Mouse (Mus musculus) myocyte (in vitro differentiated cells): ENCODE measurements at regions not wholly inside any gene's neighbourhood (a gene's known extent, or its start where the extent isn't known, plus 50 kb on each side); places are given as distances from the start of the nearest gene placed in this dataset.

Experiments
- CEBPB ChIP-seq: IDR thresholded peaks from 2 replicates; pipeline ENCODE4 v1.6.1; 2011; ENCODE audit warnings: mild to moderate bottlenecking, moderate library complexity; ENCODE audit not compliant: poor library complexity, insufficient read depth, severe bottlenecking
- E2F4 ChIP-seq: IDR thresholded peaks from one replicate; pipeline ENCODE4 v1.6.1; 2011; ENCODE audit warnings: mild to moderate bottlenecking, control low read depth, moderate library complexity; ENCODE audit not compliant: insufficient read depth
- MAX ChIP-seq: IDR thresholded peaks from one replicate; pipeline ENCODE4 v1.6.1; 2011; ENCODE audit warnings: low read depth, mild to moderate bottlenecking, control low read depth
- MYOD1 ChIP-seq, 3 experiments: IDR thresholded peaks; one replicate each; pipeline ENCODE4 v1.6.1; 2011; ENCODE audit warnings: control low read depth in 2 of 3, low read depth in 2 of 3, mild to moderate bottlenecking in 2 of 3, moderate library complexity in 1 of 3; ENCODE audit not compliant: insufficient read length in 2 of 3, control insufficient read depth in 1 of 3
- MYOG ChIP-seq, 3 experiments: IDR thresholded peaks; one replicate each; pipeline ENCODE4 v1.6.1; 2011; ENCODE audit warnings: control low read depth in 2 of 3, low read depth in 2 of 3, mild to moderate bottlenecking in 2 of 3; ENCODE audit not compliant: insufficient read length in 2 of 3, control insufficient read depth in 1 of 3, insufficient read depth in 1 of 3
- POLR2A ChIP-seq: IDR thresholded peaks from one replicate; pipeline ENCODE4 v1.6.1; 2011; ENCODE audit warnings: low read depth, mild to moderate bottlenecking, control low read depth, moderate library complexity; ENCODE audit not compliant: insufficient read length
- POLR2AphosphoS2 ChIP-seq: IDR thresholded peaks from one replicate; pipeline ENCODE4 v1.6.1; 2011; ENCODE audit warnings: low read depth, control low read depth; ENCODE audit not compliant: insufficient read length
- REST ChIP-seq: IDR thresholded peaks from one replicate; pipeline ENCODE4 v1.6.1; 2011; ENCODE audit warnings: mild to moderate bottlenecking, control low read depth, moderate library complexity; ENCODE audit not compliant: insufficient read depth, insufficient read length
- SRF ChIP-seq: IDR thresholded peaks from one replicate; pipeline ENCODE4 v1.6.1; 2011; ENCODE audit warnings: low read depth; ENCODE audit not compliant: control insufficient read depth, insufficient read length
- TCF12 ChIP-seq: IDR thresholded peaks from one replicate; pipeline ENCODE4 v1.6.1; 2011; ENCODE audit warnings: mild to moderate bottlenecking, control low read depth; ENCODE audit not compliant: poor library complexity, insufficient read depth, severe bottlenecking
- TCF3 ChIP-seq: IDR thresholded peaks from one replicate; pipeline ENCODE4 v1.6.1; 2011; ENCODE audit warnings: low read depth, control low read depth; ENCODE audit not compliant: insufficient read length
- USF1 ChIP-seq: IDR thresholded peaks from one replicate; pipeline ENCODE4 v1.6.1; 2011; ENCODE audit warnings: low read depth, mild to moderate bottlenecking, control low read depth, moderate library complexity

DNA sequence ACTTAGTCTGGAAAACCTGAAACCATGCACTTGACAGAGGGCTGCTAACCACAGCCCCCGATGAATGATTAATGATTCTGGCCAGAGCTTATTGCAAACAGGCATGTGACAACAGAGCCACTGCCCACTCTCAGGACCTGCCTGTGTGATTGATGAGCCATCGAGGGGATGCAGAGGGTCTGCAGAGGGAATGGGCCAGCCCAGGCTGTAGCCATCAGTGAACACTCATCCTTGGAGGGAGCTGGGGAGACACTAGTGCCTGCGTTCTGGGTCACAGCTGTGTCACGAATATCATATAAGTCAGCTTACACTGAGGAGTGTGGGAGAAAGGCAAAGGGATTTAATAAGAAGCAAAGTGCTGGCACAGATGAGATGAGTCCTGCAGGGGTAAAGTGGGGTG, 100.8 kb upstream of the Ldah start:
- TF ChIP-seq POLR2A = no peak
- no peak for TF ChIP-seq USF1
- TF ChIP-seq E2F4 = no peak
- no peak for TF ChIP-seq REST
- TF ChIP-seq TCF12 = no peak
- TF ChIP-seq CEBPB = no peak
- TF ChIP-seq MYOG (IDR thresholded peaks at IDR 0.05; ENCODE audit: control insufficient read depth in 1 of 3, insufficient read depth in 1 of 3, insufficient read length in 2 of 3, low read depth in 2 of 3) = no peak
- no peak for TF ChIP-seq MAX
- TF ChIP-seq TCF3 = no peak
- TF ChIP-seq MYOD1 (IDR thresholded peaks at IDR 0.05; ENCODE audit: control insufficient read depth in 1 of 3, insufficient read length in 2 of 3, low read depth in 2 of 3) = no peak
- no peak for TF ChIP-seq SRF
- TF ChIP-seq POLR2AphosphoS2 = no peak
